Mouse (Mus musculus): ENCODE results near the gene Snai1.

DNA sequence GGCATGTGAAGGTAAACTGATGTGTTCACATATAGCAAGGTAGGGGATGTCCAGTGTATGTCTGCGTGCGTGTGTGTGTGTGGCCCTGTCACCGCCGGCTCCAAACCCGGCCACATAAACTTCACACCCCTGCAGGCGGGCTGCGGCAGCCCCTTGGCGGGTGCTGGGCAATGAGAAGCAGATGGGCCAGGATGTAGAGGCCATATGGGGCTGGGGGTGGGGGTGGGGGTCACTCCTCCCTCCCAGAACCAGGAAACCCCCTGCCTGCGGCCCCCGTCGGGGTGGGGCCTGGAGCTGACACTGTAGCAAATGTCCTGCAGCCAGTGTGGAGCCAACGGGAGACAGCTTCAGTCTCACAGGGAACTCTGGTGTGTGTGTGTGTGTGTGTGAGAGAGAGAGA, 25.7 kb downstream of the Snai1 start:
- TF ChIP-seq CTCF (IDR thresholded peaks at IDR 0.05; ENCODE audit: insufficient read depth, low read depth, low read length) (no peak), POLR2A (IDR thresholded peaks at IDR 0.05; ENCODE audit: insufficient read depth, low read depth, low read length) (no peak)

Measured in olfactory bulb, adult 2 months (tissue).